Mouse (Mus musculus) embryo, embryonic 10.5 days (tissue): ENCODE measurements around the gene Clec5a.
A peak's percentile ranks its signal among the peaks of the same experiment; 100 is the strongest.
"Not testable (repeated sequence)": the region's sequence is repeated elsewhere in the genome, so short reads cannot be mapped to it uniquely, and the experiment has no call there.

Experiments
- DNase-seq: peaks from one replicate; pipeline ENCODE4 v3.0.0-alpha.2; 2015; ENCODE audit warnings: low spot score

Clec5a gene

GRCm38 (mm10) chr6:40585645-40586044 lies at the start of gene Clec5a:
Gene Clec5a (minus strand): TSS chr6:40585821.
- no peak for DNase-seq

GRCm38 (mm10) chr6:40634640-40635071 lies 49.0 kb upstream of the Clec5a start:
- peak; percentile 4 for DNase-seq

- no peak for DNase-seq
Measured at GRCm38 (mm10) chr6:40628406-40629000, 42.9 kb upstream of the Clec5a start, which contains the start of gene Mgam. Gene Mgam (plus strand): TSS chr6:40628831.

- no peak for DNase-seq
Measured at GRCm38 (mm10) chr6:40626111-40626510, 40.5 kb upstream of the Clec5a start.

- peak; percentile 85 for DNase-seq
Measured at GRCm38 (mm10) chr6:40617965-40618364, 32.3 kb upstream of the Clec5a start.

GRCm38 (mm10) chr6:40613260-40613852 lies 27.7 kb upstream of the Clec5a start, which contains the start of gene Tas2r138:
Gene Tas2r138 (minus strand): TSS chr6:40613310.
- no peak for DNase-seq

GRCm38 (mm10) chr6:40610244-40610643 lies 24.6 kb upstream of the Clec5a start:
- DNase-seq = no peak

- DNase-seq = no peak
Measured at GRCm38 (mm10) chr6:40607431-40607830, 21.8 kb upstream of the Clec5a start.

GRCm38 (mm10) chr6:40598546-40598945 lies 12.9 kb upstream of the Clec5a start:
- not testable (repeated sequence) for DNase-seq

GRCm38 (mm10) chr6:40594804-40595550 lies 9.4 kb upstream of the Clec5a start:
- DNase-seq = no peak

GRCm38 (mm10) chr6:40588346-40588745 lies 2.7 kb upstream of the Clec5a start:
- no peak for DNase-seq

GRCm38 (mm10) chr6:40584336-40584735 lies 1.3 kb downstream of the Clec5a start:
- DNase-seq = no peak

- DNase-seq = no peak
Measured at GRCm38 (mm10) chr6:40576305-40576704, 9.3 kb downstream of the Clec5a start.

- no peak for DNase-seq
Measured at GRCm38 (mm10) chr6:40573618-40574017, 12.0 kb downstream of the Clec5a start.

- no peak for DNase-seq
Measured at GRCm38 (mm10) chr6:40569187-40569586, 16.4 kb downstream of the Clec5a start, which contains the start of gene Olfr460. Gene Olfr460 (plus strand): TSS chr6:40569487.

- no peak for DNase-seq
Measured at GRCm38 (mm10) chr6:40554950-40555349, 30.7 kb downstream of the Clec5a start, which contains the start of gene Olfr461. Gene Olfr461 (minus strand): TSS chr6:40555050.

- no peak for DNase-seq
Measured at GRCm38 (mm10) chr6:40544690-40545089, 40.9 kb downstream of the Clec5a start.
